In the genomic region with DNA sequence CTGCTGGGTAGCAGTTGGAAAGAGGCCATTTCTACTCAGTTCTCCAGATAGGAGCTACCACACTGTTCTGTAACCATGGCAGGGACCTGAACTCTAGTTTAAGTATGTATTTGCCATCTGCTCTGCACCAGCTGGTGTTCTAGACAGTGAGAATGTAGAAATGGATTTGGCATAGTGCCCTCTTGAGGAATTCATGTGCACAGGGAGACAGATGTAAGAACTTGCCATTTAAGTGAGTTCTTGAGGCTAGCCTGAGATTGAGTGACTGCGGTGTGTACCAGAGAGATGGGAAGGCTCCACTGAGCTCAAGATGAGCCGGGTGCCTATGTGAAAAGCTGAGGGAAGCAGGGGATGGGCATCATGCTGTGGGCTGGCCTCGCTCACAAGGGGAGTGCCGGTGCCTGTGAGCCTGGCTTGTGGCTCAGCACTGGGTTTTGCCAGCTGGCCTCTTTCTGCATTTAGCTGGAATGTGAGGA, we compare ENCODE assay signal across 9 mouse cellular contexts.
DNase-seq lines count a peak whose midpoint lies in the region; ATAC-seq lines count a peak whose summit lies in the region.
"Had no signal": no experiment of that assay in that cellular context is flagged by ENCODE, and none has a peak within 500 bp of the region (broad histone marks: within the 10 kb centered on the region; RNA-seq: fewer than 3 reads in every experiment).

No protein-coding gene starts in this region.

- no peaks in the 10 kb centered on the region for H3K27me3 ChIP-seq in forebrain, embryonic 12.5 days
- no peaks in the 10 kb centered on the region for H3K27me3 ChIP-seq in forebrain, embryonic 10.5 days (ENCODE audit: poor library complexity, severe bottlenecking)
- H3K27me3 ChIP-seq in neural tube, embryonic 15.5 days (replicated peaks), result no peaks in the 10 kb centered on the region

- WGBS in forebrain, embryonic 12.5 days, result 69% methylated on average over 4 of the region's 4 CpGs
- WGBS in forebrain, embryonic 10.5 days, result 83% methylated on average over 4 of the region's 4 CpGs
- WGBS in neural tube, embryonic 15.5 days, result 40% methylated on average over 4 of the region's 4 CpGs

- peak; percentile 73 for ATAC-seq in forebrain, embryonic 12.5 days (ENCODE audit: low FRiP score)
- ATAC-seq in neural tube, embryonic 15.5 days (ENCODE audit: low FRiP score), result peak; percentile 70
- no peak for ATAC-seq in megakaryocyte-erythroid progenitor cell, adult 5-6 weeks (replicated peaks; ENCODE audit: low FRiP score, low TSS enrichment, poor library complexity, severe bottlenecking)

- no peaks in the 10 kb centered on the region for H3K9me3 ChIP-seq in forebrain, embryonic 12.5 days
- no peaks in the 10 kb centered on the region for H3K9me3 ChIP-seq in forebrain, embryonic 10.5 days
- H3K9me3 ChIP-seq in neural tube, embryonic 15.5 days (replicated peaks), result no peaks in the 10 kb centered on the region

- peaks cover 30% of the 10 kb centered on the region for H3K4me1 ChIP-seq in forebrain, embryonic 12.5 days
- H3K4me1 ChIP-seq in forebrain, embryonic 10.5 days, result peaks cover 20% of the 10 kb centered on the region
- H3K4me1 ChIP-seq in neural tube, embryonic 15.5 days, result peaks cover 29% of the 10 kb centered on the region

- H3K36me3 ChIP-seq in forebrain, embryonic 12.5 days (replicated peaks), result peaks cover 6% of the 10 kb centered on the region; the same call in 1 of the 2 replicates
- H3K36me3 ChIP-seq in forebrain, embryonic 10.5 days (replicated peaks), result peaks cover 41% of the 10 kb centered on the region
- peaks cover 6% of the 10 kb centered on the region for H3K36me3 ChIP-seq in neural tube, embryonic 15.5 days

- peak overlapping the region; percentile 75 for H3K27ac ChIP-seq in forebrain, embryonic 12.5 days
- H3K27ac ChIP-seq in forebrain, embryonic 10.5 days, result no peak overlapping the region; the same call in 1 of the 2 replicates
- peak overlapping the region; percentile 80 for H3K27ac ChIP-seq in neural tube, embryonic 15.5 days (replicated peaks)

- H3K9ac ChIP-seq in forebrain, embryonic 12.5 days, result no peak overlapping the region
- H3K9ac ChIP-seq in neural tube, embryonic 15.5 days (replicated peaks), result no peak overlapping the region

- no peak for DNase-seq in forebrain, embryonic 10.5 days (ENCODE audit: extremely low spot score, low spot score)
- peak; percentile 78 for DNase-seq in cerebellum, adult 11 months
- DNase-seq in gastrocnemius, postnatal 10 days, result peak; percentile 40
- DNase-seq in layer of hippocampus, postnatal 36 days, result peak; percentile 66 to 80
- no peak for DNase-seq in adrenal gland, postnatal 25 days

- H3K4me2 ChIP-seq in forebrain, embryonic 12.5 days, result no peak overlapping the region
- no peak overlapping the region for H3K4me2 ChIP-seq in neural tube, embryonic 15.5 days

- no peak overlapping the region for H3K4me3 ChIP-seq in forebrain, embryonic 12.5 days (replicated peaks)
- H3K4me3 ChIP-seq in forebrain, embryonic 10.5 days, result no peak overlapping the region
- no peak overlapping the region for H3K4me3 ChIP-seq in neural tube, embryonic 15.5 days (replicated peaks)
- H3K4me3 ChIP-seq: erythroblast, embryonic 14.5 days had no signal

Comparison
In these comparisons a context has a peak if more than half of its experiments do, and no peak if none do; other contexts are left out.
1. DNase-seq: peak in cerebellum, adult 11 months (single experiment), gastrocnemius, postnatal 10 days (single experiment) and layer of hippocampus, postnatal 36 days (2 of 2); none in forebrain, embryonic 10.5 days (single experiment) and adrenal gland, postnatal 25 days (single experiment).